Mouse (Mus musculus) heart, embryonic 14.5 days (tissue): ENCODE results near the gene Larp1b. TPM values are rescaled to one million over a fixed set of nuclear protein-coding genes. Genes with fewer than 3 reads are reported as not detected.
A peak's percentile ranks its signal among the peaks of the same experiment; 100 is the strongest.

Experiments used
- ATAC-seq: fragments of 200-750 bp; cut with Nextera tagmentation; 2 replicates; pipeline ENCODE4 v1.8.0; 2017; ENCODE audit warnings: low read depth, moderate TSS enrichment; ENCODE audit not compliant: insufficient number of reproducible peaks, insufficient read depth, low FRiP score
- H3K27ac ChIP-seq, 2 experiments: fragments of 200-500 bp in 1 of 2; fragments of 300-500 bp in 1 of 2; sonication (generic) in 1 of 2; replicated peaks in 1 of 2; 2 replicates each; pipeline ENCODE4 v1.5.1; 2012 to 2014; ENCODE audit warnings: low read depth in 2 of 2, low read length in 2 of 2, control low read depth in 1 of 2, mild to moderate bottlenecking in 1 of 2, mixed read lengths in 1 of 2; ENCODE audit not compliant: control insufficient read depth in 1 of 2, insufficient read depth in 1 of 2
- H3K27me3 ChIP-seq: fragments of 300-500 bp; sonication (generic); 2 replicates; pipeline ENCODE4 v1.6.1; 2014; ENCODE audit warnings: mild to moderate bottlenecking, low read length, control low read depth; ENCODE audit not compliant: control insufficient read depth, insufficient read depth
- H3K36me3 ChIP-seq: fragments of 300-500 bp; sonication (generic); 2 replicates; pipeline ENCODE4 v1.6.1; 2014; ENCODE audit warnings: mild to moderate bottlenecking, control low read depth, low read length, mixed read lengths; ENCODE audit not compliant: control insufficient read depth, insufficient read depth
- H3K4me1 ChIP-seq, 2 experiments: fragments of 200-500 bp in 1 of 2; fragments of 300-500 bp in 1 of 2; sonication (generic) in 1 of 2; 2 replicates each; pipeline ENCODE4 v1.6.1; 2012 to 2014; ENCODE audit warnings: low read length in 2 of 2, control low read depth in 1 of 2, mixed read lengths in 1 of 2; ENCODE audit not compliant: control insufficient read depth in 2 of 2, insufficient read depth in 2 of 2
- H3K4me2 ChIP-seq: fragments of 300-500 bp; sonication (generic); 2 replicates; pipeline ENCODE4 v1.6.1; 2014; ENCODE audit warnings: mild to moderate bottlenecking, low read length
- H3K4me3 ChIP-seq, 2 experiments: fragments of 200-500 bp in 1 of 2; fragments of 300-500 bp in 1 of 2; sonication (generic) in 1 of 2; 2 replicates each; pipeline ENCODE4 v1.5.1; 2012 to 2014; ENCODE audit warnings: low read length in 2 of 2, mild to moderate bottlenecking in 2 of 2, control low read depth in 1 of 2, low read depth in 1 of 2, moderate library complexity in 1 of 2; ENCODE audit not compliant: control insufficient read depth in 1 of 2, insufficient read depth in 1 of 2
- H3K9ac ChIP-seq: fragments of 300-500 bp; sonication (generic); 2 replicates; pipeline ENCODE4 v1.6.1; 2014; ENCODE audit warnings: mild to moderate bottlenecking, low read length
- H3K9me3 ChIP-seq: fragments of 300-500 bp; sonication (generic); 2 replicates; pipeline ENCODE4 v1.6.1; 2016; ENCODE audit warnings: low read length, control low read depth; ENCODE audit not compliant: control insufficient read depth
- WGBS: fragments of 180-500 bp; shearing (Covaris S2); extraction: QIAGEN DNeasy Blood & Tissue Kit; methylation state at CpG from one replicate; pipeline ENCODE4 v1.1.7; 2014; 5-methylcytosine and 5-hydroxymethylcytosine counted together
- polyA plus RNA-seq: library from polyadenylated mRNA; unstranded; fragments of >200 nt; fragmentation: Nextera tagmentation; extraction: Ambion mirVana; gene quantifications from 2 replicates; pipeline ENCODE4 v1.2.1, GENCODE M21; 2014

The Larp1b gene
- polyA plus RNA-seq, 1 experiment from 2014 or later = 15.7 TPM

- ATAC-seq = no peak
- no peak overlapping the region for H3K9ac ChIP-seq
- H3K27ac ChIP-seq = no peak overlapping the region
- H3K27me3 ChIP-seq = no peaks in the 10 kb centered on the region
- H3K36me3 ChIP-seq = peaks cover 41% of the 10 kb centered on the region
- no peak overlapping the region for H3K4me3 ChIP-seq
- 71% methylated on average over 2 of the region's 2 CpGs for WGBS
- no peak overlapping the region for H3K4me2 ChIP-seq
- no peaks in the 10 kb centered on the region for H3K9me3 ChIP-seq
- peaks cover 3 to 22% of the 10 kb centered on the region in 2 experiments; a peak in 3 of 4 replicates for H3K4me1 ChIP-seq
Observed at GRCm38 (mm10) chr3:41070519-41070918, 120.9 kb downstream of the Larp1b start.

- ATAC-seq = no peak
- 53% methylated on average over 8 of the region's 8 CpGs for WGBS
- Histone ChIP-seq H3K4me3 (no peak overlapping the region), H3K27ac (0 out of 4 replicates have a peak overlapping the region, but pooled peaks of 1 of the 2 experiments have one; percentile 5), H3K9ac (peak overlapping the region; percentile 6; the same call in 1 of the 2 replicates), H3K4me2 (peak overlapping the region; percentile 19), H3K4me1 (peaks cover 3 to 34% of the 10 kb centered on the region in 2 experiments; a peak in 3 of 4 replicates), H3K36me3 (0 out of 2 replicates have a peak, but pooled peaks cover 5% of the 10 kb centered on the region), H3K27me3 (no peaks in the 10 kb centered on the region), H3K9me3 (no peaks in the 10 kb centered on the region)
Observed at GRCm38 (mm10) chr3:41075376-41075775, 125.7 kb downstream of the Larp1b start.

DNA sequence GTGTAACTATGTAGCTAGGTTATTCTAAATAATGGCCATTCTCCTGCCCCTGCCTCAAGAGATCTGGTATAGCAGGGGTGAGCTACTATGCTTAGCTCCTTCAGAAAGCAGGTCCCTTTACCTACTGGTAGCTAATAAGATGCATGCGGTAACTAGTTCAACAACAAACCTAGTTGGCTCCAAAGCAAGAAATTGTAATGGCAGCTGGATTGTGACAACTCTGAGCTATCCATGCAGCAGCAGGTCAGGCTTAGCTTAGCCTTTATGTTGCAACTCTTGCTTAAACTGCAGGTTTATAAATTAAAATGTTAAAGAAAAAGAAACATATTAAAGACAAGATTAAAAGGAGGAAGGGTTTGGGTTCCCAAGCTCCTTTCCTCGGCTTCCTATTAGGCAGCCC lies 129.0 kb downstream of the Larp1b start:
- Histone ChIP-seq H3K4me3 (no peak overlapping the region), H3K9ac (no peak overlapping the region), H3K36me3 (0 out of 2 replicates have a peak, but pooled peaks cover 5% of the 10 kb centered on the region), H3K4me1 (peaks cover 2 to 31% of the 10 kb centered on the region in 2 experiments), H3K27ac (no peak overlapping the region), H3K27me3 (no peaks in the 10 kb centered on the region), H3K9me3 (no peaks in the 10 kb centered on the region), H3K4me2 (no peak overlapping the region)
- no peak for ATAC-seq
- WGBS = 90% methylated on average over 2 of the region's 2 CpGs

GRCm38 (mm10) chr3:41080724-41081123 lies 131.1 kb downstream of the Larp1b start:
- H3K9ac ChIP-seq = peak overlapping the region; percentile 94; the same call in 1 of the 2 replicates
- no peaks in the 10 kb centered on the region for H3K9me3 ChIP-seq
- peaks cover 2 to 25% of the 10 kb centered on the region in 2 experiments; a peak in 3 of 4 replicates for H3K4me1 ChIP-seq
- H3K27me3 ChIP-seq = no peaks in the 10 kb centered on the region
- WGBS = 23% methylated on average over 3 of the region's 3 CpGs
- H3K36me3 ChIP-seq = 0 out of 2 replicates have a peak, but pooled peaks cover 5% of the 10 kb centered on the region
- H3K4me3 ChIP-seq = peak overlapping the region in 1 of 2 experiments; percentile 88; a peak in 2 of 4 replicates
- peak overlapping the region; percentile 94 for H3K4me2 ChIP-seq
- ATAC-seq = no peak
- no peak overlapping the region for H3K27ac ChIP-seq

- no peaks in the 10 kb centered on the region for H3K9me3 ChIP-seq
- 0 out of 2 replicates have a peak, but pooled peaks cover 5% of the 10 kb centered on the region for H3K36me3 ChIP-seq
- H3K4me3 ChIP-seq = peak overlapping the region; percentile 88 to 94
- H3K27me3 ChIP-seq = no peaks in the 10 kb centered on the region
- H3K27ac ChIP-seq = peak overlapping the region; percentile 70 to 81
- H3K9ac ChIP-seq = peak overlapping the region; percentile 94
- H3K4me1 ChIP-seq = peaks cover 2 to 21% of the 10 kb centered on the region in 2 experiments; a peak in 3 of 4 replicates
- 2% methylated on average over 23 of the region's 23 CpGs for WGBS
- no peak for ATAC-seq
- H3K4me2 ChIP-seq = peak overlapping the region; percentile 94
Observed at GRCm38 (mm10) chr3:41081474-41082301, 132.1 kb downstream of the Larp1b start.

GRCm38 (mm10) chr3:41082520-41082884 lies 132.9 kb downstream of the Larp1b start:
- Histone ChIP-seq H3K4me3 (peak overlapping the region; percentile 88 to 94), H3K27me3 (no peaks in the 10 kb centered on the region), H3K4me2 (peak overlapping the region; percentile 94), H3K27ac (peak overlapping the region; percentile 70 to 81), H3K9ac (peak overlapping the region; percentile 94), H3K36me3 (0 out of 2 replicates have a peak, but pooled peaks cover 5% of the 10 kb centered on the region), H3K4me1 (peaks cover 2 to 21% of the 10 kb centered on the region in 2 experiments; a peak in 3 of 4 replicates), H3K9me3 (no peaks in the 10 kb centered on the region)
- 0% methylated on average over 30 of the region's 43 CpGs for WGBS
- ATAC-seq = peak; percentile 15

- H3K4me2 ChIP-seq = peak within 1 kb of the TSS; percentile 94
- H3K27me3 ChIP-seq = no peaks in the 10 kb centered on the region
- H3K9ac ChIP-seq = peak within 1 kb of the TSS; percentile 94
- under 1% methylated on average over 73 of the region's 95 CpGs for WGBS
- peaks cover 2 to 21% of the 10 kb centered on the region in 2 experiments; a peak in 3 of 4 replicates for H3K4me1 ChIP-seq
- 0 out of 2 replicates have a peak, but pooled peaks cover 5% of the 10 kb centered on the region for H3K36me3 ChIP-seq
- H3K9me3 ChIP-seq = no peaks in the 10 kb centered on the region
- H3K27ac ChIP-seq = peak within 1 kb of the TSS; percentile 85 to 96
- ATAC-seq = peak; percentile 98
- peak within 1 kb of the TSS; percentile 88 to 94 for H3K4me3 ChIP-seq
Observed at GRCm38 (mm10) chr3:41082885-41083789, 133.5 kb downstream of the Larp1b start, which contains the start of gene Pgrmc2. Pgrmc2 (minus strand) TSS chr3:41083046.
